Mouse (Mus musculus) T-helper 17 cell (primary cell): ENCODE measurements around the gene Fads2.

ENCODE experiments used
- in situ Hi-C, 2 experiments: fragments of 300-600 bp; cut with MboI, MseI; formaldehyde crosslinking; loops; 1 replicate in 1 of 2; 2 replicates in 1 of 2; pipeline ENCODE4 v1.15.1; 2025; ENCODE audit warnings: high pct_unique_total_duplicates in 2 of 2

The Fads2 gene

DNA sequence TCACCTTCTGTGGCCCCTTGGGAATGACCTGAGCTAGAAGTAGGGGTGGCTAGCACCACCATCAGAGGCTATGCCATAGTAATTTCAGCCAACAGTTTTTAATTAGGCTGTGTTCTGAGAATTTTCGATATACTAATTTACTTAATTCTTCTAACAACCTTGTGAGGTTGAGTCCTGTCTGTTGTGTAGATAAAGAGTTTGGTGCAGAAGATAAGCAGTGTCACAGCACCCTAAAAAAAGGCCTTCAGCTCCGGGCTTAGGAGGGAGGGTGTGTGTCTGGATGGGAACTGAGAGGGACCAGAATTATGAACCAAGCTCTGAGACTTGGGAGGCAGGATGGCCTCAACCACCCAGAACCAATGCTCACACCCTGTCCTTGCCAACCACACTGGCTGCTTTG, 55.8 kb downstream of the Fads2 start:
- in situ Hi-C loops = no loop called here

GRCm38 (mm10) chr19:10043643-10044042, 57.9 kb downstream of the Fads2 start:
- in situ Hi-C loops = no loop called here

- in situ Hi-C loops = no loop called here
Observed at GRCm38 (mm10) chr19:10042816-10043215, 58.7 kb downstream of the Fads2 start.

GRCm38 (mm10) chr19:10042232-10042631, 59.3 kb downstream of the Fads2 start:
- in situ Hi-C loops = no loop called here

GRCm38 (mm10) chr19:10041388-10042148, 60.0 kb downstream of the Fads2 start, which contains the start of gene Fads3:
Gene Fads3 (plus strand): TSS chr19:10041569.
- in situ Hi-C loops = no loop called here

DNA sequence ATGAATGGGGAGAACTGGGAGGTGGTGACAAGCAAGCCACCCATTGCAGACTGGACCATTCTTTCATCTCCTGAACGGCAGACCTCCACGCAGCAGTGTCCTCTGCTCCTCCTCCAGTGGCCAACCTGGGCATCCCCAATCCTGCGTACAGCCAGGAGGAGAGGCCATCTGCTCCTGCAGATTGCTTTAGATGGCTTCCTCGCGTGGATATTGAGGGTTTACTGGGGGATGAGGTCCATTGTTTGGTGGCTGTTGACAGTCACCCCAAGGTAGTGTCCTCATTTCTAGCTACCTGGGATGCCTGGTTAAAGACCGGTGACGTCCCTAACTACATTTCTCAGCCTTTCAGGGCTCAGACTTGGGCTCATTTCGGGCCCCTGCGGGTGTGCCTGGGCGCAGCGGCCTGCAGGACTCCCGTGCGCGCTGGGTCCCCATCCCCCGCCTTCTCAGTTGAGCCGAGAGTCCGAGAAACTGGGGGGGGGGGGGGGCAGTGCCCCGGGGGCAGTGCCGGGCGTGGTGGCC, 60.6 kb downstream of the Fads2 start:
- in situ Hi-C loops = no loop called here

DNA sequence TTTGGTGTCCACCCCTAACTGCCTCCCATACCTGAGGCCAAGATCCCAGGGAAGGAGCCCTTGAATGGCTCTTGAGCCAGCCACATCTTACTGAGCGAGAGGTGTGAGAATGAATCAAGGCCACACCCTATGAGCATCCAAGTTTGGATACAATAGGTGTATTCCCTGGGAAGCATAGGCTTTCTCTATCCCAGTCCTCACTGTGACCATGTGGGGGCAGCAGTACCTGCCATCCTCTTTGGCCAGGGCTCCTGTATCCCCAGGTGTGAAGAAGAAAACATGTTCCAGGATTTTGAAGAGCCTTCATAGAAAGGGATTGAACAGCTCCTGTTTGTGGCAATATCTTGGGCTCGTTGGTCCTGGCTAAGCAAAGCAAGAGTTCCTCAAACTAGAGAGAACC, 61.9 kb downstream of the Fads2 start:
- in situ Hi-C loops = no loop called here

DNA sequence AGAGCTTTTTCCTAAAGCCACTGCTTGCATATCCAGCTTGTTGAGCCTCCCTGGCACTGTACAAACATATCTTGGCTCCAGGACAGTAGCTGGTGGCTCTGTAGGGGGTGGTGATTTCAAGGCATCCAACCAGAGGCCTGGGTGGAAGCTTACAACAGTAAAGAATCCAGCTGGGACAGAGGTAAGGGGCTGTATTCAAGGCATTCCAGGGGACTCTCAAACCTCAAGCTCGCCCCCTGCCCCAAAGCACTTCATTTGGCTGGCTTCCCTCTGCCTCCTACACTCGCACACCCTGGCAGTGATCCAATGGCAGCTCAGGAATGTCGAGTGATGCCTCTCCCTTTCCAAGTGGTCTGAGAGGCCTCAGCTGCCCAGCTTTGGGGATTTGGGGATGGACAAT, 62.6 kb downstream of the Fads2 start:
- in situ Hi-C loops = no loop called here

DNA sequence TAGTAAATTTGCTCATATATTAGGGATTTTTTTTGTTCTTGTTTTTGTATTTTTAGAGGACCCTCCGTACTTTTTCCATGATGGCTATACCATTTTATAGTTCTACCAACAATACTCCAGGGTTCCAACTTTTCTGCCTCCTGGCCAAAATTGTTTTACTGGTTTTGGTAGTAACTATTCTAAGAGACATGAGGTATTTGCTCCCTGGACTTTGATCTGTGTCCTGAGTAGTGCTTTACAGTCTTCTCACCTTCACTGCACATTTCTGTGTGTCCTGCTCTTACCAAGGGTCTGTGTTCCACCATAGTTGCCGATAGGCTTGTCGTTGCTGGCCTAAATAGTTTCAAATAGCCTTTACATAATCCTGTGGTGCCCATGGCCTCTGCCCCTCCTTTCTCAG, 63.2 kb downstream of the Fads2 start:
- in situ Hi-C loops = no loop called here

DNA sequence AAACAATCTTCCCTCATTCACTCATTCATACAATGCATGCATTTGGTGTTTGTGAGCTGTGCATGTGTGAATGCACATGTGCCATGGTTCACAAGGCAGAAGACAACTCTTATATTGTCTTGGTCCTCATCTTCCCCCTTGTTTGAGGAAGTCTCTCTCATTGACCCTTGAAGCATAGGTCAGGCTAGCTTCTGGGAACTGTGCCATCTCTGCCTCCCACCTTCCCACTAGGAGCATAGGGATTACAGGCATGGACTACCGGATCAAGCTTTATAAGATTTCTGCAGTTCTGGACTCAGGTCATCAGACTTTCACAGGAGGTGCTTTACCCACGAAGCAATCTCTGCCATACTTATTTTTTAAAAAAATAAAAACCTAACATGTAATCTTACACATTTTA, 64.0 kb downstream of the Fads2 start:
- in situ Hi-C loops = no loop called here

DNA sequence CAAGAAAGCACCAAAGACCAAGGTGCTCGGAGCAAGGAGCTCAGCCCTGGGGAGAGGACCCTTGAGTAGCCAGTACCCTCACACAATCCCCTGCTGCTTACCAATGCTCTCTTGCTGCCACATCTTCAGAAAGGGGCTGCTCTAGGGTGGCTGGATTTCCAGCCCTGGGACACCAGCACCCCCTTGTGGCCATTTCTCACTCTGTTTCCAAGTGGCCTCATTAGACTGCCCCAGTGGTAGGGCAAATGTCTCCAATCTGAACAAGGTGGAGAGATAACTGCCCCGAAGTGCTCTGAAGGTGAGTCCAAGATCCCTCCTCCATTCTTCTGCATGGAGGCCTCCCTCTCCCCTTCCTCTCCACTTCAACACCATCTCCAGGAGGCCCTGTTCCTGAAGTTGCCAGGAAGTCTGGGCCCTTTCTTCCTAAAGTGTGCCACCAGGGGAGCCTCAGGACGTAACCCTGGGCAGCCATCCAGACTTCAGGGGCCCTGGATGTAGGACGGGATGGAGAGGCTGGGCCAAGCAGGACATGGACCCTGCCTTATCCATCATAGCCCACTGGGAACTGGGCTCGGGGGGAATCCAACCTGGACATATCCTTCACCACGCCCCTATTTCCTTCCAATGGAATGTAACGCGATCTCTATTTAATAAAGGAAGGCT, 66.6 kb downstream of the Fads2 start:
- in situ Hi-C loops = loop anchor here (5.0 kb wide), 2 partner anchors 38 to 123 kb away; no protein-coding TSS in a partner anchor

DNA sequence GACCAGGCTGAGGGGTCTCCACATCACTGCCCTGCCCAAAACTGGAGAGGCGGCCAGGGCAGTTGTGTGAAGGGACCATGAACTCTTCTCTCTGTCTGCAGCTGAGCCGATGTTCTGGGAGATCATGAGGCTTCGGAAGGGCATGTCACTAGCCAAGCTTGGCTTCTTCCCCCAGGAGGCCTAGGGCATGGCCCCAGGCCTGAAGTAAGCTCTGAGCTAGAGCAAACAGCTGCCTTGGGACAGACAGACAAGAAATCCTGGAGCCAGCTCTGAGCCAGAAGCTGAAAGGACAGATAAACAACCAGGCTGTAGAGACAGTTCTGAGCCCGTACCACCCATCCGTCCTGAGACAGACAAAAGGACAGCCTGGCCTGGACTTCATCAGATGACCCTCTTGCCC, 67.2 kb downstream of the Fads2 start:
- in situ Hi-C loops = loop anchor here (5.0 kb wide), 2 partner anchors 37 to 122 kb away; no protein-coding TSS in a partner anchor

- in situ Hi-C loops = loop anchor here (5.0 kb wide), 2 partner anchors 36 to 121 kb away; no protein-coding TSS in a partner anchor
Observed at GRCm38 (mm10) chr19:10033211-10033973, 68.2 kb downstream of the Fads2 start.

DNA sequence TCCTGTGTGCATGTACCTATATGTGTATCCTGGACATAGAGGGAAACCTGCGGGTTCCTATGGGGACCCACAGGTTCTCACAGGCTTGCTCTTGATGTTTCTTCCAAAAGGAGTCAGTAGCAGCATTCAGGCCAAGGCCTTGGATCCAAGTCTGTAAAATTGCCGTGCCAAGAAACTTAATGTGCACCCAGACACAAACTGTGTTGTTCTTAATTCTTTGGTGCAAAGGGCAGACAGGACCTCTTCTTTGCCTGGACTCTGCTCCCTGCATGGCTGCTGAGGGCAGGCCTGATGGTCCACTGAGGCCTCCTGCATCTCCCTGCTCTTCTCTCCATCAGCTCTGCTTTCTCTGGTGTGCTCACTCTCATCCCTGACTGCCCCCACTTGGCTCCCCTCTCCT, 71.8 kb downstream of the Fads2 start:
- in situ Hi-C loops = loop anchor here (5.0 kb wide), 2 partner anchors 32 to 117 kb away; no protein-coding TSS in a partner anchor

DNA sequence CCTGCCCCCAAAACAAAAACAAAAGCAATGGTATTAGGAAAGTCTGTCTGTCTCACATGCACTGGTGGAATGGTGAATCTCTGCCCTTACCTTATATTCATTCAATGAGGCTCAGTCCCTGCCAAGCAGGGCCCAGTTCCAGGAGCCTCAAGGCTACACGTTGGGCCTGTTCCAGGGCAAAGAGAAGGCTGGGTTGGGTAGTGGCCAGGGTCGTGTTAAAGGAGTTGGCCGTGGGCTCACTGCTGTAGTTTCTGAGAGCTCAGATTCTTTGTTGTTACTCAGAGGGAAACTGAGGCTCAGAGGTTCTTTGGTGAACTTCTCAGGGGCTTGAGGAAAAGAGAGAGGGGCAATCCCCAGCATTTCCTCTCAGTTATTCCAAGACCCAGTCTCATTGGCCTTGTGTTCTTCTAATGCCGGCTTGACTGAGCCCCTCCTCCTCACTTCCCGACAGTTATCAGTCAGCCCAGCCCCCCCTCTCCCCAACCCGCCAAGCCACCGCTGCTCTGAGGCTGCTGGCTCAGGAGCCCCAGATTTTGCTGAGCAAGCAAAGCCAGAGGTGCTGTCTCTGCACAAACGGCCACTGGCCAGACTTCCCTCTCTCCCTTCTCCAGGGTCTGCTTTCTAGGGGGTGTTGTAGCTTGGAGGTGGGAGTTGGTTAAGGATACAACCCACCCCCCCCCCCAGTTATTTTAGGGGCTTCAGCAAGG, 76.2 kb downstream of the Fads2 start:
- in situ Hi-C loops = no loop called here

DNA sequence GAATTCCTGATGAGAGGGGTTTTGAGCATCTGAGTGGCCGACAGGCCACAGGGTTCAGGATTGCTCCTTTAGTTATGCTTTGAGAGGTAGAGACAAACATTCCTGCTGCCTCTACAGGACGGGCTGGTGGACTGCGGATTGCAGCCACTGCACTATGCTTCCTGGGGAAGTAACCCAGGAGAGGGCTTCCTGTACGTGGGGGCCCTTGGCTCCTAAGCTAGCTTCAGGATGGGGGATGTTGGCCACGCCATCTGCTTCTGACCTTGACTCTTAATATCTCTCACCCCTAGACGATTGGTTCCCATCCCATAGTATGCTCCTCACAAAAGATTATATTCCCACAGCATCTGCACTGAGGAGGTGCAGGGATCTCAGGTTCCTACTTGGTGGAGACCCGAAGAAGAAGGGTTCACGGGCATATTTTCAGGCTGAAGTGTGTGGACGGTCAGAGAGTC, 78.2 kb downstream of the Fads2 start:
- in situ Hi-C loops = loop anchor here in 1 of 2 experiments (25.0 kb wide), 1 partner anchor 886 kb away; the partner anchor contains the start of gene Asrgl1

DNA sequence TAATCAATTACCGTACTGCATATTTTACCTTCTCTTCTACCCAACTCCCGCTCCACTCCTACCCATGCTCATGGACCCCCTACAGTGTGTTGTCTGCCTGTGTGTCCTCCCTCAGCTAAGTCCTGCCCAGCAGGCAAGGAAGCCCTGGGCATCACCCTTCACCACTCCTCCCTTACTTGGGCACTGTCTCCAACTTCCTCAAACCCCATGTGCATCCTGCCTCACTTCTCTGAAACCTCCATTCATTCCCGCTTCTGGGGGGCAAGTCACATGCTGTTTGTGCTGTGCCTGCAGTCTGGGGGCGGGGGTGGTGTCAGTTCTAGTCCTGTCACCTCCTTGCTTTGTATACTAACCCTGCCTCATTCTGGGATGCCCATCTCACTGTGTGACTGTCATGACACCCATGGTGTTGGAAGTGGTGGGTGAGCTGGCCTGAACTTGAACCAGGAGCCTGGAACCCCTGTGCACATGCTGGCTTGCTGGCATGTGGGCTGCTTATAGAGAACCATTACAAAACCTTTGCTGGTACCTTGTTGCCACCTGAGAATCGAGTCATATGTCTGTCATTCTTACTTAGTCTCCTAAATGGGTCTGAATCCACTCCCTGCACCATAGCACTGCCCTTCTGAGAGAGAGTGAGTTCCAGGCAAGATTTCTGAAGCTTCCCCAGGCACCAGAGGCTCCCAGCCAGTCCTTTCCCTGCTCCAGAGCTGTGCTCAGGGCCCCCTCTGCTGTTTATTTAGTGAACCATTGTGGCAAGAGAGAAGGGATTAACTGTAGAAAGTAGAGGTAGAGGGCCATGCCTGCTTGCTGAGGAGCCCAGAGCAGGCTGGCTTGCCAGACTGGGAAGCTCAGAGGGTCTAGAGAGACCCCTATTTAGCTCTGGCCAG, 78.9 kb downstream of the Fads2 start:
- in situ Hi-C loops = loop anchor here in 1 of 2 experiments (25.0 kb wide), 1 partner anchor 885 kb away; the partner anchor contains the start of gene Asrgl1

- in situ Hi-C loops = loop anchor here in 1 of 2 experiments (25.0 kb wide), 1 partner anchor 885 kb away; the partner anchor contains the start of gene Asrgl1
Observed at GRCm38 (mm10) chr19:10021981-10022380, 79.6 kb downstream of the Fads2 start.

- in situ Hi-C loops = loop anchor here in 1 of 2 experiments (25.0 kb wide), 1 partner anchor 882 kb away; the partner anchor contains the start of gene Asrgl1
Observed at GRCm38 (mm10) chr19:10019214-10019760, 82.3 kb downstream of the Fads2 start.
